8 mouse cellular contexts compared by ENCODE assay signal in the genomic region with DNA sequence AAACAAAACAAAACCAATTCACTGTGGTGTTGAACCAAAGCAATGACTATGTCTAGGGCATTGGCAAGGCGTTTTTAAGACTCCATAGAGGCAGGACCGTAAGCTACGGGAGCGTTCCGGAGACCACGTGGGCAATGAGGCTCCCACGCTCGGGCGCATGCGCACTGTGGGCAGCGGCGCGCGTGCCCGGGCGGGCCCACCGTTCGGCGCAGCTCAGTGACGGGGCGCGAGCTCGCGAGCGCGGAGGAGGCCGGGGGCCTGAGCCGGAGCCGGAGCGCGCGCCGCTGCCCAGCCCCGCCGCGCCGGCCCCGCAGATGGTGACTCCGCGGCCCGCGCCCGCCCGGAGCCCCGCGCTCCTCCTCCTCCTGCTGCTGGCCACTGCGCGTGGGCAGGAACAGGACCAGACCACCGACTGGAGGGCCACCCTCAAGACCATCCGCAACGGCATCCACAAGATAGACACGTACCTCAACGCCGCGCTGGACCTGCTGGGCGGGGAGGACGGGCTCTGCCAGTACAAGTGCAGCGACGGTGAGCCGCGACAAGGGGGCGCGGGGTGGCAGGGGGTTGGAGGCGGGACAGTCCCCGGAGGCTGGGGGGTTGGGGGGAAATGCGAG. TPM values are rescaled to one million over a fixed set of nuclear protein-coding genes. Genes with fewer than 3 reads are reported as not detected.
A peak's percentile ranks its signal among the peaks of the same experiment; 100 is the strongest.
DNase-seq lines count a peak whose midpoint lies in the region; ATAC-seq and TF ChIP-seq lines count a peak whose summit lies in the region.

Gene Pla2g12a, plus strand, starts transcription at position 202 of the 617 bp plus-strand sequence.

- H3K9me3 ChIP-seq in hindbrain, embryonic 10.5 days = no peaks in the 10 kb centered on the region
- H3K9me3 ChIP-seq in lung, embryonic 15.5 days = no peaks in the 10 kb centered on the region

- H3K36me3 ChIP-seq in hindbrain, embryonic 10.5 days = no peaks in the 10 kb centered on the region
- H3K36me3 ChIP-seq in lung, embryonic 15.5 days = no peaks in the 10 kb centered on the region
- no peaks in the 10 kb centered on the region for H3K36me3 ChIP-seq in thymus, adult 2 months (ENCODE audit: control insufficient read depth, insufficient read depth, low read length)

- peak within 1 kb of the TSS; percentile 89 for H3K4me2 ChIP-seq in lung, embryonic 15.5 days

- peak within 1 kb of the TSS; percentile 80 for H3K4me3 ChIP-seq in hindbrain, embryonic 10.5 days
- peak within 1 kb of the TSS; percentile 76 for H3K4me3 ChIP-seq in lung, embryonic 15.5 days
- peak within 1 kb of the TSS; percentile 99 for H3K4me3 ChIP-seq in thymus, adult 2 months (ENCODE audit: control insufficient read depth, insufficient read depth, low read length)

- peak; percentile 85 for ATAC-seq in lung, embryonic 15.5 days (ENCODE audit: borderline replicate concordance, extremely low read depth, low FRiP score, low TSS enrichment)

- peak; percentile 58 for TF ChIP-seq POLR2A in thymus, adult 2 months (IDR thresholded peaks at IDR 0.05; ENCODE audit: control insufficient read depth, extremely low read depth, insufficient read depth, low read length, poor library complexity)

- peak; percentile 92 for DNase-seq in Muller cell, postnatal 12 days (ENCODE audit: inconsistent ontology term)
- DNase-seq in cerebellum, adult 9-11 months = peak; percentile 92
- DNase-seq in frontal cortex, adult 2 months (ENCODE audit: extremely low spot score in 1 of 2, low spot score in 1 of 2) = peak; percentile 79 to 95
- DNase-seq in hindbrain, embryonic 10.5 days (ENCODE audit: low spot score) = peak; percentile 89
- peak; percentile 74 for DNase-seq in layer of hippocampus, adult 9-10 months (ENCODE audit: low spot score)
- peak; percentile 84 for DNase-seq in ovary, adult 18-20 months (ENCODE audit: low spot score)
- DNase-seq in thymus, adult 2 months = peak; percentile 90

- H3K4me1 ChIP-seq in hindbrain, embryonic 10.5 days (replicated peaks) = peaks cover 15% of the 10 kb centered on the region
- peaks cover 10% of the 10 kb centered on the region for H3K4me1 ChIP-seq in lung, embryonic 15.5 days
- peaks cover 26% of the 10 kb centered on the region for H3K4me1 ChIP-seq in thymus, adult 2 months (replicated peaks; ENCODE audit: control insufficient read depth, insufficient read depth, low read length)

- WGBS in hindbrain, embryonic 10.5 days = under 1% methylated on average over 66 of the region's 66 CpGs
- under 1% methylated on average over 46 of the region's 66 CpGs for WGBS in lung, embryonic 15.5 days
- under 1% methylated on average over 64 of the region's 66 CpGs for WGBS in thymus, adult 2 months

- H3K9ac ChIP-seq in lung, embryonic 15.5 days = peak within 1 kb of the TSS; percentile 61

- peak within 1 kb of the TSS; percentile 95 for H3K27ac ChIP-seq in hindbrain, embryonic 10.5 days
- peak within 1 kb of the TSS; percentile 74 for H3K27ac ChIP-seq in lung, embryonic 15.5 days
- peak within 1 kb of the TSS; percentile 32; the same call in 1 of the 2 replicates for H3K27ac ChIP-seq in thymus, adult 2 months (ENCODE audit: control insufficient read depth, insufficient read depth, low read length)

- peak; percentile 37; the same call in 1 of the 2 replicates for TF ChIP-seq CTCF in thymus, adult 2 months (IDR thresholded peaks at IDR 0.05; ENCODE audit: borderline replicate concordance, control insufficient read depth, extremely low read depth, insufficient read depth, low read length, poor library complexity)

- no peaks in the 10 kb centered on the region; the same call in 1 of the 2 replicates for H3K27me3 ChIP-seq in hindbrain, embryonic 10.5 days (ENCODE audit: insufficient read depth, poor library complexity, severe bottlenecking)
- no peaks in the 10 kb centered on the region for H3K27me3 ChIP-seq in lung, embryonic 15.5 days
- H3K27me3 ChIP-seq in thymus, adult 2 months (ENCODE audit: control insufficient read depth, insufficient read depth, low read length) = no peaks in the 10 kb centered on the region

RNA-seq across cellular contexts. Expression of gene Pla2g12a, which starts in this region (rescaled TPM):
- polyA plus RNA-seq in frontal cortex, adult 2 months (2012; rRNA removed) = 31.4 and 33.6 TPM in 2 replicates
- polyA plus RNA-seq in hindbrain, embryonic 10.5 days (2016; fragmentation: Nextera tagmentation; extraction: Ambion mirVana) = 27.6 and 28.1 TPM in 2 replicates
- 38.7 and 39.1 TPM in 2 replicates for polyA plus RNA-seq in lung, embryonic 15.5 days (2015; fragmentation: Nextera tagmentation; extraction: Ambion mirVana)
- 67.0 and 89.3 TPM in 2 replicates for polyA plus RNA-seq in thymus, adult 2 months (2012; rRNA removed)

Comparison
In these comparisons a context has a peak if more than half of its experiments do, and no peak if none do; other contexts are left out.
1. Peak in every context shown above with its lines: DNase-seq, ATAC-seq, H3K4me3 ChIP-seq and H3K27ac ChIP-seq.
2. H3K27ac ChIP-seq: peak in every context shown above with its lines; median percentile 95 in hindbrain, embryonic 10.5 days; 74 in lung, embryonic 15.5 days; 32 in thymus, adult 2 months.